ENCODE assay signal across 11 mouse cellular contexts in the genomic region with DNA sequence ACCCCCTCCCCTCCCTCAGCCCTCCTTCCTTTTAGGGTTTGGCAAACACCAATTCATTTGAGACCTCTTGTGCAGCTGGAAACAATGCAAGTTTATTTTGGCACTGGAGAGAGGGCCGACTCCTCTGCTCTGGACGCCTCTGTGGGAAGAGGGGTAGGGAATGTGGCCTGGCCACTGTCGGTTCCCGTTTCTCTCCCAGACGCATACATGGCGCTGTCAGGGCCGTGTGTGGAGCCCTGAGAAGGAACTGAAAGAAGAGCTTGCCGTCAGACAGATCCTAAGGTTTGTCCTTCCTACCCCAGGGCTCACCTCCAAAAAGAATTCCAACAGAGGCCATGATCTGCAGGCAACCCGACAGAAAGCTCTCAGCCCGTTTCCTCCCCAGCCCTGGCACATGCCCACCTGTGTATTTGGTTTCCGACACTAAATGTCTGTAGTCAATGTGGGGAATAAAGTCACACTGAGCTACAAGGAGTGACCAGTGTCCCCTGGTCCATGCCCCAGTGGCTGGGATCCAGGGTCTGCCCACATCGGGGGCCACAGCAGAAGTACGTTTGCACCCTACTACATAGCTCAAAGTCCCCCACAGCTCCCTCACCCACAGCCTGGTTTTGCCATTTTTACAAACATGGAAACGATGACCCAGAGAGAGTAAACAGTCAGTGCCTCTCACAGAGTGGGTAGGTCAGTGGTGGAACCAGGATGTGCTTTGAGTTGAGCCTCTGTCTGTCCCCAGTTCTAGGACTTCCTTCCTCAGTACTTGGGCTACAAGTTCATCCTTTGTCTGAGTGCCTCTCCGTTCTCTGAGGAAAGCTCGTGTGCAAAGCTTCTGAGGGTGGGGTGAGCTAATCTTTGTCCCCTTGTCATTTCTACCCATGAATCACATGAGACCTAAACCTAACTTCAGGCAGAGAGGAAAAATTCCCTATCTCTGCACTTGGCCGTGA.
DNase-seq lines count a peak whose midpoint lies in the region; ATAC-seq and TF ChIP-seq lines count a peak whose summit lies in the region.
"Had no signal": no experiment of that assay in that cellular context is flagged by ENCODE, and none has a peak within 500 bp of the region (broad histone marks: within the 10 kb centered on the region; RNA-seq: fewer than 3 reads in every experiment).

No protein-coding gene starts in this region.

- no peak for TF ChIP-seq CTCF in heart, postnatal 0 days (IDR thresholded peaks at IDR 0.05; ENCODE audit: low read depth)
- TF ChIP-seq CTCF in lung, embryonic 14.5 days (IDR thresholded peaks at IDR 0.05; ENCODE audit: low read depth): no peak

- H3K4me3 ChIP-seq in heart, postnatal 0 days (ENCODE audit: low read depth, low read length): no peak overlapping the region
- H3K4me3 ChIP-seq in lung, embryonic 14.5 days (ENCODE audit: low read depth, low read length): no peak overlapping the region
- H3K4me3 ChIP-seq in forebrain, embryonic 13.5 days: no peak overlapping the region
- no peak overlapping the region for H3K4me3 ChIP-seq in forebrain, embryonic 16.5 days (replicated peaks; ENCODE audit: low read length)
- H3K4me3 ChIP-seq: embryonic facial prominence, embryonic 12.5 days; liver, embryonic 15.5 days; neural tube, embryonic 12.5 days had no signal

- peak; percentile 87 for DNase-seq in 3134 (ENCODE audit: extremely low read depth, insufficient read length, low spot score)
- DNase-seq in adipocyte (ENCODE audit: low spot score): peak; percentile 77
- DNase-seq in heart, postnatal 0 days (ENCODE audit: low spot score): no peak
- DNase-seq in lung, embryonic 14.5 days: peak; percentile 68

- ATAC-seq in heart, postnatal 0 days (ENCODE audit: insufficient read depth, low read depth): no peak
- ATAC-seq in lung, embryonic 14.5 days (ENCODE audit: insufficient read depth): peak; percentile 45; the same call in 1 of the 2 replicates
- ATAC-seq in forebrain, embryonic 13.5 days: no peak
- no peak for ATAC-seq in forebrain, embryonic 16.5 days
- ATAC-seq in inflammation-experienced regulatory T-cells, adult 6 months: no peak
- ATAC-seq: intestine, postnatal 0 days had no signal

- no peak for TF ChIP-seq EP300 in heart, postnatal 0 days (IDR thresholded peaks at IDR 0.05; ENCODE audit: low read depth)

- no peak overlapping the region for H3K4me2 ChIP-seq in heart, postnatal 0 days (ENCODE audit: low read depth, low read length)
- H3K4me2 ChIP-seq in lung, embryonic 14.5 days: peak overlapping the region; percentile 16
- H3K4me2 ChIP-seq in forebrain, embryonic 13.5 days: no peak overlapping the region
- H3K4me2 ChIP-seq in forebrain, embryonic 16.5 days (ENCODE audit: low read length): no peak overlapping the region
- H3K4me2 ChIP-seq: embryonic facial prominence, embryonic 12.5 days; liver, embryonic 15.5 days; neural tube, embryonic 12.5 days had no signal

- H3K9ac ChIP-seq in heart, postnatal 0 days (replicated peaks; ENCODE audit: low read depth, low read length): 0 out of 2 replicates have a peak overlapping the region, but pooled peaks have one; percentile 23
- H3K9ac ChIP-seq in lung, embryonic 14.5 days: no peak overlapping the region
- no peak overlapping the region for H3K9ac ChIP-seq in forebrain, embryonic 13.5 days
- H3K9ac ChIP-seq in forebrain, embryonic 16.5 days (replicated peaks; ENCODE audit: low read depth, low read length): no peak overlapping the region
- H3K9ac ChIP-seq: embryonic facial prominence, embryonic 12.5 days; liver, embryonic 15.5 days; neural tube, embryonic 12.5 days had no signal

- H3K9me3 ChIP-seq in heart, postnatal 0 days (replicated peaks; ENCODE audit: control insufficient read depth, low read length): peaks cover 6% of the 10 kb centered on the region; the same call in 1 of the 2 replicates
- no peaks in the 10 kb centered on the region; the same call in 1 of the 2 replicates for H3K9me3 ChIP-seq in lung, embryonic 14.5 days (ENCODE audit: low read depth, low read length)
- peaks cover 10% of the 10 kb centered on the region; the same call in 1 of the 2 replicates for H3K9me3 ChIP-seq in forebrain, embryonic 13.5 days (replicated peaks)
- H3K9me3 ChIP-seq in forebrain, embryonic 16.5 days (ENCODE audit: control insufficient read depth, low read length): no peaks in the 10 kb centered on the region
- H3K9me3 ChIP-seq: liver, embryonic 15.5 days had no signal

- WGBS in heart, postnatal 0 days: 45% methylated on average over 17 of the region's 17 CpGs
- 45% methylated on average over 17 of the region's 17 CpGs for WGBS in lung, embryonic 14.5 days
- 82% methylated on average over 17 of the region's 17 CpGs for WGBS in forebrain, embryonic 13.5 days
- 80% methylated on average over 17 of the region's 17 CpGs for WGBS in forebrain, embryonic 16.5 days

- peak overlapping the region; percentile 7; the same call in 1 of the 2 replicates for H3K27ac ChIP-seq in heart, postnatal 0 days (ENCODE audit: low read depth)
- H3K27ac ChIP-seq in lung, embryonic 14.5 days (ENCODE audit: low read depth): peak overlapping the region; percentile 51
- H3K27ac ChIP-seq in forebrain, embryonic 13.5 days: no peak overlapping the region
- no peak overlapping the region for H3K27ac ChIP-seq in forebrain, embryonic 16.5 days (ENCODE audit: low read length)
- H3K27ac ChIP-seq: embryonic facial prominence, embryonic 12.5 days; liver, embryonic 15.5 days; neural tube, embryonic 12.5 days had no signal

- H3K27me3 ChIP-seq in heart, postnatal 0 days (ENCODE audit: control insufficient read depth, insufficient read depth, low read length): no peaks in the 10 kb centered on the region
- no peaks in the 10 kb centered on the region for H3K27me3 ChIP-seq in lung, embryonic 14.5 days (ENCODE audit: insufficient read depth, low read length)
- no peaks in the 10 kb centered on the region for H3K27me3 ChIP-seq in forebrain, embryonic 13.5 days
- H3K27me3 ChIP-seq in forebrain, embryonic 16.5 days (replicated peaks; ENCODE audit: control insufficient read depth, insufficient read depth, low read length): no peaks in the 10 kb centered on the region
- H3K27me3 ChIP-seq: embryonic facial prominence, embryonic 12.5 days; liver, embryonic 15.5 days; neural tube, embryonic 12.5 days had no signal

- H3K36me3 ChIP-seq in heart, postnatal 0 days (replicated peaks; ENCODE audit: control insufficient read depth, insufficient read depth, low read length): no peaks in the 10 kb centered on the region
- no peaks in the 10 kb centered on the region for H3K36me3 ChIP-seq in lung, embryonic 14.5 days (ENCODE audit: insufficient read depth)
- no peaks in the 10 kb centered on the region for H3K36me3 ChIP-seq in forebrain, embryonic 13.5 days (ENCODE audit: poor library complexity, severe bottlenecking)
- no peaks in the 10 kb centered on the region for H3K36me3 ChIP-seq in forebrain, embryonic 16.5 days (ENCODE audit: control insufficient read depth, insufficient read depth)
- H3K36me3 ChIP-seq: embryonic facial prominence, embryonic 12.5 days; liver, embryonic 15.5 days; neural tube, embryonic 12.5 days had no signal

- H3K4me1 ChIP-seq in heart, postnatal 0 days (ENCODE audit: control insufficient read depth, insufficient read depth): peaks cover 31% of the 10 kb centered on the region
- peaks cover 13% of the 10 kb centered on the region; the same call in 1 of the 2 replicates for H3K4me1 ChIP-seq in lung, embryonic 14.5 days (ENCODE audit: insufficient read depth)
- H3K4me1 ChIP-seq in forebrain, embryonic 13.5 days: peaks cover 12% of the 10 kb centered on the region
- peaks cover 10% of the 10 kb centered on the region for H3K4me1 ChIP-seq in forebrain, embryonic 16.5 days (replicated peaks; ENCODE audit: control insufficient read depth, insufficient read depth, low read length)

Comparison
In these comparisons a context has a peak if more than half of its experiments do, and no peak if none do; other contexts are left out.
1. H3K27ac ChIP-seq: peak in heart, postnatal 0 days (single experiment) and lung, embryonic 14.5 days (single experiment); none in forebrain, embryonic 13.5 days (single experiment) and forebrain, embryonic 16.5 days (single experiment).